Mouse (Mus musculus) spleen, adult 2 months (tissue): Measurements from ENCODE around the gene Kif20b.

Experiments used
- CTCF ChIP-seq: fragments of 200-500 bp; IDR thresholded peaks from 2 replicates; pipeline ENCODE4 v1.5.1; 2011; ENCODE audit warnings: mild to moderate bottlenecking, inconsistent platforms; ENCODE audit not compliant: insufficient read depth, insufficient read length, insufficient replicate concordance; ENCODE audit errors: extremely low read depth
- POLR2A ChIP-seq: fragments of 200-500 bp; IDR thresholded peaks from 2 replicates; pipeline ENCODE4 v1.6.1; 2011; ENCODE audit warnings: low read depth, low read length, inconsistent platforms

DNA sequence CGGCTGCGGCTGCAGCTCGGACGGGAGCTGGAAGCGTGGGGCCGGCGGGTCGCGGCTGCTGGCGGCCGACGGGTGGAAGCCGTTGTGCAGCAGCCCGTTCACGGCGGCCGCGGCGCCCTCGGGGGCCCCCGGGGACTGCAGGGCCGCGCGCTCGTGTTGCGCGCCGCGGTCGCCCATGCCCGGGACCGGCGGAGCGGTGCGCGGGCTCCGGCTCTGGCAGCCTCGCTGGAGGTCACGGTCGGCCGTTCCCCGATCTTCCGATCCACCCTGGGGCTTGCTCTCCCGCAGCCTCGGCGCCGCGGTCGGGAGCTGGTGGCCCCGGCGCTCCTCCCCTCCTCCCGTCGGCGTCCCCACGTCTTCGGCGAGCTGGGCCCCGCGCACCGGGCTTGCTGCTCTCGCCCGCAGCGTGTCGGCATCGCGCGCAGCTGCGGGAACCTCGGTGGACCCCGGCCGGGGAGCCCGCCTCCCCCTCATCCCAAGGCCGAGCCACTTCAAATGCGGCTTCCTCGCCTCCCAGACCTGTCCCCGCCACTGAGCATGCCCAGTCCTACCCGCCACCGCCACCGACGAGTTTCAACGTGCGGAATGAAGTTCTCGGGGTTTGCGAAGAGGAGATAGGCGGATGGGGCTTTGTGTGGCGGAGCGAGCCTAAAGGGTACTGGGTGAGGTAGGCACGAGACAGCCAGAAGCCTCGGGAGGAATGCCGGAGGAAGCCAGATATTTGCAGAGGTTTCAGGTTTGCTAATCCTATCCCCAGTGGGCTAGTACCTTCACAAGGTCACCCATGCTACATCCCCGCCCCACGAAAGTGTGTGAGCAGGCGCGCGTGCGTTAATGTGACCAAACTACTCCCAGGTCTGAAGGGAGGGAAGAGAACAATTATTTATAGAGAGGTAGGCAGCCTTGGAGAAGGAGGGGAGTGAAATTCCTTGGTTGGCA lies 43.3 kb upstream of the Kif20b start, which contains the start of gene Pank1:
- TF ChIP-seq CTCF (no peak), POLR2A (no peak)
